Mouse (Mus musculus): ENCODE results near the gene Nkx6-2. TPM values are rescaled to one million over a fixed set of nuclear protein-coding genes. Genes with fewer than 3 reads are reported as not detected.

Nkx6-2 gene
- polyA plus RNA-seq, 1 experiment: not detected

DNA sequence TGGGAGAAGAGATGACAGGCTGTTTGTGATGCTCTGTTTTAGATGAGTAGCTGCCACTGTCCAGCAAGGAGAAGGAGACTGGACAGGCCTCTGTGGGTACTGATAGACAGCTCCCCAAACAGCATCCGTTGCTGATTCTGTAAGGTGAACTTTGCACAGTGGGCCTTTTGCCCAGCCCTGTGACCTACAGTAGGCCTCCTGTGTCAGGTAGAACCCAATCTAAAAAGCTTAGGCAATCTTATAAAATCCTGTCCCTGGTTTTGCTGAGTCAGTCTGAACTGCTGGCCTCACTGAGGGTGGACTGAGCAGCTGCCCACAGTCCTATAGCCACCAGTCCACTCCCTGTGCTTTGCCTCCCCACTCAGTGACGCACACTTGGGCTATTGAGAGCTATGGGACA is 35.3 kb downstream of the Nkx6-2 start:
- no peak overlapping the region for H3K27ac ChIP-seq (ENCODE audit: insufficient read depth, low read length)
- H3K4me3 ChIP-seq (ENCODE audit: insufficient read depth, low read length): no peak overlapping the region
- no peaks in the 10 kb centered on the region for H3K4me1 ChIP-seq (ENCODE audit: control insufficient read depth, insufficient read depth, low read length)
- TF ChIP-seq CTCF (IDR thresholded peaks at IDR 0.05; ENCODE audit: borderline replicate concordance, insufficient read depth, low read length) (no peak), POLR2A (IDR thresholded peaks at IDR 0.05; ENCODE audit: low read depth, low read length) (no peak)

DNA sequence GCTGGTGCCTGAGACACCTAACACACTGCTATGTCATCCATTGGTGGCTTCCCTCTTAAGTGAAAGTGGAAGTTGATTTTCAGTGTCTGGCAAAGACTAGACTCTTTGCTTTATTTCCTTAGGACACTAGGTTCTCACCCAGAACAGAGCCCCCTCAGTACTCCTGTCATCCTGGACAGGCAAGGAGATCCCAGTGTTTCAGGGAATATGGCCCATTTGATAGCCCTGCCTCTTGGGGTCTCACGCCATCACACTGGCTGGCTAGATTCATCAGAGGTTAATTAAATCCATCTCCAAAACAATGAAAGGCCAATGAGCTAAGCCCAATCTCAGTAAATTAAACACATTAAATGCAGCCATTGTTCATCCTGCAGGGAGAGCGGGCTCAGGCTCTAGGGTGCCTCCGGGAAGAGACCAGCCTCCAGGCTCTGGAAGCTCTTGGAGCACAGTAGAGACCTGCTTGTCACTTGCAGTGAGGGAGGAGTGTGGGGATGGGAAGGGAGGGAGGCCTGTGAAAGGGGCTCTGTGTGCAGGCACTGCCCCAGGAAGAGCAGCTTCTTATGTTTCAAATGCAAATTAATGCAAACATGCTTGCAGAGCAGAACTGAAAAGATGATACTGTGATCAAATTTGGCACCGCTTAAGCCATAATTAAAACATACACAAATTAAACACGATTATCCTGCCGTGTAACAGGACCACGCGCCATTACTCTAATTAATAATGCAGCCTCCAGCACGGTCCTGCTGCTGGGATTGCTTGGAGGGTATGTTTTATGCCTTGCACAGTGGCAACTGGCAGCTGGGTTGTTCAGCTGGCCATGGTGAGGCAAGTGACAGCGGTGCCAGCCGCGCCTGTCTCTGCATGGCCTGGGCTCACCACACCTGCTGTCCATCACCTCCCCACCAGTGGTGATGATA is 37.6 kb downstream of the Nkx6-2 start:
- Histone ChIP-seq H3K4me1 (ENCODE audit: control insufficient read depth, insufficient read depth, low read length) (no peaks in the 10 kb centered on the region), H3K4me3 (ENCODE audit: insufficient read depth, low read length) (no peak overlapping the region), H3K27ac (ENCODE audit: insufficient read depth, low read length) (no peak overlapping the region)
- no peak for TF ChIP-seq CTCF (IDR thresholded peaks at IDR 0.05; ENCODE audit: borderline replicate concordance, insufficient read depth, low read length)
- no peak for TF ChIP-seq POLR2A (IDR thresholded peaks at IDR 0.05; ENCODE audit: low read depth, low read length)

DNA sequence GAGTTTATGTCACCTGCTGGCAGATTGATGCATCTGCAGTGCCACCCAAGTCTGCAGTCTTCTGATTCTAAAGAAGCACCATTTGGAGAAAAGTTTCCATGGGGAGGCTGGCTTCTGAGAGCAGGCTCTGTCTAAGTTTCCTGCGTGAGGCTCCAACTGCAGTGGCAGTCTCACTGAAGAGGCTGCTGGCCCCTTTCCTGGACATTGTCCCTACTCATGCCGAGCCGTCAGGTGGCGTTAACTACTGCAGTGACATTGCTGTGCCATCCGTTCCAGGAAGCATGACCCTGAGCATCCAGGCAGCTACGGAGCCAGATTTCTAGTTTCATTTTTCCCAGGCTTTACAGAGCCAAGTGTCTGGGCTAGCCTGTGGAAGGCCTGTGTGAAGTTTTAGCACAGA is 41.2 kb downstream of the Nkx6-2 start:
- TF ChIP-seq POLR2A (IDR thresholded peaks at IDR 0.05; ENCODE audit: low read depth, low read length): no peak
- TF ChIP-seq CTCF (IDR thresholded peaks at IDR 0.05; ENCODE audit: borderline replicate concordance, insufficient read depth, low read length): no peak
- H3K4me3 ChIP-seq (ENCODE audit: insufficient read depth, low read length): no peak overlapping the region
- H3K27ac ChIP-seq (ENCODE audit: insufficient read depth, low read length): no peak overlapping the region
- no peaks in the 10 kb centered on the region for H3K4me1 ChIP-seq (ENCODE audit: control insufficient read depth, insufficient read depth, low read length)

DNA sequence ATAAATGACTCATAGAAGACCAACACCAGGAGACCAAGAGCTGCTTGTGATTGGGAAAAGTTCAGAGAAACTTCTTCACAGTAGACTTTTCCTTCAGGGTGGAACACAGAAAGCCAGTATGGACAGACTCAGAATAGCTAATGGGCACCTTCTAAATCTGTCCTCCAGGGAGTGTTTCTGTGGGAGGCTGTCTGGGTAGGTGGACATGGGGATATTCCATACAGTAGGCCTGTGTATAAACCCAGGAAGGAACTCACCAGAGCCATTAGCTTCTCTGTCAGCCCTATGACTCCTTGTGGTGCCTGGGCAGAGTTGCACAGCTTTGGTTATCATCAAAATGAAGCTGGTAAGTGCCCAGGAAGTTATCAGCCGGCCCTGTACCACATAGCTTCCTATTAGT is 42.0 kb downstream of the Nkx6-2 start:
- Histone ChIP-seq H3K4me1 (ENCODE audit: control insufficient read depth, insufficient read depth, low read length) (no peaks in the 10 kb centered on the region), H3K4me3 (ENCODE audit: insufficient read depth, low read length) (no peak overlapping the region), H3K27ac (ENCODE audit: insufficient read depth, low read length) (no peak overlapping the region)
- TF ChIP-seq POLR2A (IDR thresholded peaks at IDR 0.05; ENCODE audit: low read depth, low read length) (no peak), CTCF (IDR thresholded peaks at IDR 0.05; ENCODE audit: borderline replicate concordance, insufficient read depth, low read length) (no peak)

DNA sequence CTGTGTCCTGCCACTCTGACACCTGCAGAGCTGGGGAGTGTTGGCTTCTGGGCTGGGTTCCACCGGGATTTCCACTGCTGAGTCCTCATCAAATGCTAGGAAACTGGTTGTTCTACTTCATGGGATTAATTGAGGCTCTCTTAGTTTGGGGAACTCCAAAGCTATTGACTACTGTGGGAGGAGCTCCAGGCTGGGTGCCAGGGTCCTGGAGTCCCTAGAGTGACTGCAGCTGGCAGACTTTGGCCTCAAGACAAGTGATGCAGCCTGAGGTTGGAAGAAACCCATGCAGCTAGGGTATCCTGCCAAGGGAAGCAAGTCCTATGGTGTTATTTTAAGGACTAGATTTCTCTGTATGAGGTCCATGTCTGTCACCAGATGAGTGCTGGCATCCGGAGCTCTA is 44.1 kb downstream of the Nkx6-2 start:
- H3K4me3 ChIP-seq (ENCODE audit: insufficient read depth, low read length): no peak overlapping the region
- TF ChIP-seq POLR2A (IDR thresholded peaks at IDR 0.05; ENCODE audit: low read depth, low read length) (no peak), CTCF (IDR thresholded peaks at IDR 0.05; ENCODE audit: borderline replicate concordance, insufficient read depth, low read length) (no peak)
- no peaks in the 10 kb centered on the region for H3K4me1 ChIP-seq (ENCODE audit: control insufficient read depth, insufficient read depth, low read length)
- H3K27ac ChIP-seq (ENCODE audit: insufficient read depth, low read length): no peak overlapping the region

DNA sequence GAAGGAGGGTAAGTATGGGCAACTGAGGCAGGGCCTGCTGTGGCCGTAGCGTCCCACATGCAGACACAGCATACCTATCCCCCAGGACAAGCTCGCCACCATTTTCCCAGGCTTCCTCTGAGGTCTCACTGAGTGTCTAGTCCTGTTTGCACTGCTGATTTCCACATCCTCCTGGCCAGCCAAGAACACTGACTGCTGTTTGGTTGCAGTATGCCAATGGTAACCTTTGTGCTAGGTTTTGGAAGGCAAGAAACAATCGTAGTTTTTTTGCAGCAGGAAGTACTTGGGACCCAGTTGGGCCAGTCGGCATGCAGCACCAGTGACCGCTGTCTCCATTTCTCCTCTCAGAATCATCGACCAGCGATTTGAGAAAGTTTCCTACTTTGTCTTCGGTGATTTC is 44.8 kb downstream of the Nkx6-2 start:
- Histone ChIP-seq H3K4me1 (ENCODE audit: control insufficient read depth, insufficient read depth, low read length) (no peaks in the 10 kb centered on the region), H3K27ac (ENCODE audit: insufficient read depth, low read length) (no peak overlapping the region), H3K4me3 (ENCODE audit: insufficient read depth, low read length) (no peak overlapping the region)
- TF ChIP-seq CTCF (IDR thresholded peaks at IDR 0.05; ENCODE audit: borderline replicate concordance, insufficient read depth, low read length) (no peak), POLR2A (IDR thresholded peaks at IDR 0.05; ENCODE audit: low read depth, low read length) (no peak)

DNA sequence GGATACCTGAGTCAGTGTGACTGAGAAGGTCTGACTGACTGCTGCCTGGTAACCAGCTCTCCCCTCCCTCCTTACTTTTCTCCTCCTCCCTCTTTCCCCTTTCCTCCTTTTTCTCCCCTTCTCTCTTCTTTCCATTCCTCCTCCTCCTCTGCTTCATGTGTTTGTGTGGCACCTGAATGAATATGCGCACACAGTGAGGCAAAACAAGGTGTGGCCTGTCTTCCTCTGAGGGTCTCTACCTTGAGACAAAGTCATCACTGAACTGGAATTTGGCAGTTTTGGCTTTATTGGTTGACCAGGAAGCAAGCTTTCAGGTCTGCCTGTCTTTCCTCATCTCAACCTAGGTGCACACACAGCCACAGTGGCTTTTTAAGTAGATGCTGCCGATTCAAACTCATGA is 45.8 kb downstream of the Nkx6-2 start:
- Histone ChIP-seq H3K4me3 (ENCODE audit: insufficient read depth, low read length) (no peak overlapping the region), H3K4me1 (ENCODE audit: control insufficient read depth, insufficient read depth, low read length) (no peaks in the 10 kb centered on the region), H3K27ac (ENCODE audit: insufficient read depth, low read length) (no peak overlapping the region)
- TF ChIP-seq CTCF (IDR thresholded peaks at IDR 0.05; ENCODE audit: borderline replicate concordance, insufficient read depth, low read length) (no peak), POLR2A (IDR thresholded peaks at IDR 0.05; ENCODE audit: low read depth, low read length) (no peak)

DNA sequence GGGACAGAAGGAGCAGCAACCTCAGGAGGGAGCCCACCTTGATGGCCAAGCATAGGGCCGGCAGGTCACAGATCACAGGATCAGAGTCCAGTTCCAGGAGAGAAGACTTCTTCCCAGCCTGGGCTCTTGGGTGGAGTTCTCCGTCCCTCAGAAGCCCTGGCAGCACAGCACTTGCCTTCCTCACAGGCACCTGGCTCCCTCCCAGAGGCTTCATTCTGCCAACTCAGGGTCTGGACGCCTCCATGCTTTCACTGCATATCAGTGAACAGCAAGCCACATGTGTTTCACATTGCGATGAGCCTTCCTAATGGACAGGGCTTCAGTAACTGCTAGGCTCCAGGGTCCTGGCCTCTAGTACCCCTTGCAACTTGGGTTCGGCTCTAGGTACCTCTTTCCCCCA is 46.3 kb downstream of the Nkx6-2 start:
- TF ChIP-seq POLR2A (IDR thresholded peaks at IDR 0.05; ENCODE audit: low read depth, low read length) (no peak), CTCF (IDR thresholded peaks at IDR 0.05; ENCODE audit: borderline replicate concordance, insufficient read depth, low read length) (no peak)
- Histone ChIP-seq H3K4me1 (ENCODE audit: control insufficient read depth, insufficient read depth, low read length) (no peaks in the 10 kb centered on the region), H3K27ac (ENCODE audit: insufficient read depth, low read length) (no peak overlapping the region), H3K4me3 (ENCODE audit: insufficient read depth, low read length) (no peak overlapping the region)

DNA sequence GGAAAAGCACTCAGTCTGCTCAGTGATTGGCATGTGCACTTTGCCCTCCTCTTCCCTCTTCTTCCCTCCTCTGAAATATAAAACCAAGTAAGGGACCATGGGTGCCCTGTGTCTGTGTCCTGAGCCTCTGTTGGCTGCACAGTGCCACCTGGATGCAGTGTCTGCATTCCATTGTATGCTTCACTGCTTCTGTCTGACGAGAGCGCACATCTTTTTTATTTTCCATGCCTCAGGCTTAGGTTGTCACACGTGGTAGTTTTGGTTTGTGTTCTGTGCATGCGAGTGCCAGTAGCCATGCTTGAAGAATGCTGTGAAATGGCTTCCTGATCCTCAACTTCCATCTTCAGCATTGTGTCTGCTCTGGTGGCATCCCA is 51.2 kb downstream of the Nkx6-2 start:
- no peak for TF ChIP-seq CTCF (IDR thresholded peaks at IDR 0.05; ENCODE audit: borderline replicate concordance, insufficient read depth, low read length)
- TF ChIP-seq POLR2A (IDR thresholded peaks at IDR 0.05; ENCODE audit: low read depth, low read length): no peak
- Histone ChIP-seq H3K4me1 (ENCODE audit: control insufficient read depth, insufficient read depth, low read length) (no peaks in the 10 kb centered on the region), H3K4me3 (ENCODE audit: insufficient read depth, low read length) (no peak overlapping the region), H3K27ac (ENCODE audit: insufficient read depth, low read length) (no peak overlapping the region)

DNA sequence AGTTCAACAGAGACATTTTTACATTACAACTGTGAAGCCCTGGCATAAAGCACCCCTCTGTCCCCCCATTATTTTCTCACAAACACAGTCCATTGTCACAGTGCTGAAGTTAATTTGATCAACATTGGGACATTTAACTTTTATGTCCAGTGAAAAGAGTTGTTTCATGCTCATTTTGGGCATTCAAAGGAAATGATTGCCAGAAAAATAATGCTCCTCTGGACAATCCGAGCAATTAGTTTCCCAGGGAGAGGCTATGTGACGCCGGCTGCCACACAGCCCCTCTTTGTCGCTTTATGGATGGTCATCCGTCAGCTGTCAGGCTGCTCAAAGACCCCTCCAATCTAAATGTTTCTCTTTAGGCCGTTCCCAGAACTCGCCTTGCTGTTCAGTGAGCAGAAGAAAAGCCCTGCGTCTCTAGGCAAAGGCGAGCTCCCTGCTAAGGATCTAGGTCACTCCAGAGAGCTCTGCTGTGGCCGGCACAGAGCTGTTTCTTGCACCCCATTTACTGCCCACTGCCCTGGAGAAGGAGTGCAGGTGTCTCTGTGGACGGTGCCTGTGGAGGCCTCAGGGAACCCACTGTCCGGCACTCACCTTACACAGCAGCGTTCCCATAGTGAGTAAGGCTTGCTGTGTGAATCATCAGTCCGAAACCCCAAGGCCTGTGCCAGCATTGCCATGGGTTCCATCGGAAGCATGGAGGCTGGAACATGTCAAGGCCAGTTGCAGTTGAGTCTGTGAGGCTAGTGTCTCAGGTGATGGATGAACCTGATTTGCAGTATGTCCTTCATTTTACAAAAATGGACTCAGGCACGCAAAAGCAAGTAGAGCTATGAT is 51.8 kb downstream of the Nkx6-2 start:
- no peaks in the 10 kb centered on the region for H3K4me1 ChIP-seq (ENCODE audit: control insufficient read depth, insufficient read depth, low read length)
- TF ChIP-seq CTCF (IDR thresholded peaks at IDR 0.05; ENCODE audit: borderline replicate concordance, insufficient read depth, low read length): no peak
- H3K4me3 ChIP-seq (ENCODE audit: insufficient read depth, low read length): no peak overlapping the region
- no peak overlapping the region for H3K27ac ChIP-seq (ENCODE audit: insufficient read depth, low read length)

Other genes with a start within 250 kb of the Nkx6-2 start
- gene Inpp5a, start 193.7 kb downstream of the Nkx6-2 start, polyA plus RNA-seq (2011; ENCODE audit: insufficient read length, low read depth, missing spikeins): 85.4 and 90.9 TPM in 2 replicates
- 0.30 TPM in 1 of 2 replicates, not detected in the other for gene Cfap46, start 101.0 kb upstream of the Nkx6-2 start, polyA plus RNA-seq (2011; ENCODE audit: insufficient read length, low read depth, missing spikeins)

Data from embryonic fibroblast, embryonic 13.5 days (primary cell).